Mouse (Mus musculus) bone marrow macrophage, adult 2 months (primary cell): ENCODE results near the gene Emc8.

Experiments
- CTCF ChIP-seq: IDR thresholded peaks from 2 replicates; pipeline ENCODE4 v1.5.1; 2012; ENCODE audit warnings: low read depth, mild to moderate bottlenecking, low read length, moderate library complexity
- POLR2A ChIP-seq: IDR thresholded peaks from 2 replicates; pipeline ENCODE4 v1.6.1; 2012; ENCODE audit warnings: mild to moderate bottlenecking, low read depth, low read length, borderline replicate concordance

DNA sequence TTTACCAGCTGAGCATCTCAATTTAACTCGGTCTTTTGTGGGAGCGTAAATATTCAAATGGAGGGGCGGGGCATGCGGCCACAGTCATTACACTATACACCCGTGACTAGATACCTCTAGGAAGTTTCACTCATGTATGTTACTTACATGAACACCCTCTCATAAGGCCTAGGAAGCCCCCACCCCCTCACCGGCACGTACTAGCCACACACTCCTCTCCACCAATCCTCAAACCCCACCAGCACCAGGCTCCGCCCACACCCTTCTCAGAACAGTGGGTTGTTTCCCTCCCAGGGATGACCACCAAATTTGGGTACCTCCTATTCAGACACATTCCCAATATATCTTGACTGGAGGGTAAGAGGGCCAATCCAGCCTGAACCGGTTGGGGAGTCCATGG, 60.9 kb downstream of the Emc8 start:
- TF ChIP-seq CTCF, result no peak
- TF ChIP-seq POLR2A, result no peak
